Mouse (Mus musculus): ENCODE data around the gene Cadm2. TPM values are rescaled to one million over a fixed set of nuclear protein-coding genes. Genes with fewer than 3 reads are reported as not detected.

The Cadm2 gene
- total and polyA plus RNA-seq, 2 experiments: under 0.01 to 0.02 TPM

GRCm38 (mm10) chr16:67618817-67619216 lies 1.9 kb downstream of the Cadm2 start:
- Histone ChIP-seq H3K79me2 (ENCODE audit: control insufficient read depth, insufficient read depth, low read length) (no peaks in the 10 kb centered on the region), H3K4me3 (ENCODE audit: insufficient read depth, low read depth, low read length) (no peak overlapping the region), H3K36me3 (ENCODE audit: control insufficient read depth, insufficient read depth, low read length) (no peaks in the 10 kb centered on the region), H3K4me1 (ENCODE audit: control insufficient read depth, insufficient read depth, low read length) (no peaks in the 10 kb centered on the region; the same call in 1 of the 2 replicates), H3K27ac (replicated peaks; ENCODE audit: insufficient read depth, low read depth, low read length) (no peak overlapping the region), H3K27me3 (ENCODE audit: control insufficient read depth, insufficient read depth, low read length) (peaks cover 15% of the 10 kb centered on the region), H3K9ac (ENCODE audit: low read depth, low read length) (no peak overlapping the region)
- WGBS: 11% methylated on average over 13 of the region's 13 CpGs
- no peak for DNase-seq (ENCODE audit: extremely low read depth, low read depth, low spot score)
- TF ChIP-seq POLR2A (IDR thresholded peaks at IDR 0.05; ENCODE audit: extremely low read depth, insufficient read depth, low read length): no peak
- no peak for TF ChIP-seq CTCF (IDR thresholded peaks at IDR 0.05; ENCODE audit: low read depth, low read length)

GRCm38 (mm10) chr16:67617811-67618210 lies 2.9 kb downstream of the Cadm2 start:
- Histone ChIP-seq H3K27me3 (ENCODE audit: control insufficient read depth, insufficient read depth, low read length) (peaks cover 15% of the 10 kb centered on the region), H3K36me3 (ENCODE audit: control insufficient read depth, insufficient read depth, low read length) (no peaks in the 10 kb centered on the region), H3K4me1 (ENCODE audit: control insufficient read depth, insufficient read depth, low read length) (no peaks in the 10 kb centered on the region; the same call in 1 of the 2 replicates), H3K9ac (ENCODE audit: low read depth, low read length) (no peak overlapping the region), H3K27ac (replicated peaks; ENCODE audit: insufficient read depth, low read depth, low read length) (no peak overlapping the region), H3K79me2 (ENCODE audit: control insufficient read depth, insufficient read depth, low read length) (no peaks in the 10 kb centered on the region), H3K4me3 (ENCODE audit: insufficient read depth, low read depth, low read length) (no peak overlapping the region)
- no peak for DNase-seq (ENCODE audit: extremely low read depth, low read depth, low spot score)
- TF ChIP-seq POLR2A (IDR thresholded peaks at IDR 0.05; ENCODE audit: extremely low read depth, insufficient read depth, low read length) (no peak), CTCF (IDR thresholded peaks at IDR 0.05; ENCODE audit: low read depth, low read length) (no peak)
- 3% methylated on average over 25 of the region's 25 CpGs for WGBS

GRCm38 (mm10) chr16:67617256-67617655 lies 3.5 kb downstream of the Cadm2 start:
- no peaks in the 10 kb centered on the region for H3K79me2 ChIP-seq (ENCODE audit: control insufficient read depth, insufficient read depth, low read length)
- H3K4me3 ChIP-seq (ENCODE audit: insufficient read depth, low read depth, low read length): no peak overlapping the region
- peaks cover 15% of the 10 kb centered on the region for H3K27me3 ChIP-seq (ENCODE audit: control insufficient read depth, insufficient read depth, low read length)
- 0% methylated on average over 1 of the region's 1 CpGs for WGBS
- DNase-seq (ENCODE audit: extremely low read depth, low read depth, low spot score): no peak
- TF ChIP-seq POLR2A (IDR thresholded peaks at IDR 0.05; ENCODE audit: extremely low read depth, insufficient read depth, low read length) (no peak), CTCF (IDR thresholded peaks at IDR 0.05; ENCODE audit: low read depth, low read length) (no peak)
- no peak overlapping the region for H3K9ac ChIP-seq (ENCODE audit: low read depth, low read length)
- H3K36me3 ChIP-seq (ENCODE audit: control insufficient read depth, insufficient read depth, low read length): no peaks in the 10 kb centered on the region
- H3K27ac ChIP-seq (replicated peaks; ENCODE audit: insufficient read depth, low read depth, low read length): no peak overlapping the region
- H3K4me1 ChIP-seq (ENCODE audit: control insufficient read depth, insufficient read depth, low read length): no peaks in the 10 kb centered on the region; the same call in 1 of the 2 replicates

GRCm38 (mm10) chr16:67613876-67614275 lies 6.8 kb downstream of the Cadm2 start:
- Histone ChIP-seq H3K4me1 (ENCODE audit: control insufficient read depth, insufficient read depth, low read length) (no peaks in the 10 kb centered on the region), H3K27ac (replicated peaks; ENCODE audit: insufficient read depth, low read depth, low read length) (no peak overlapping the region), H3K4me3 (ENCODE audit: insufficient read depth, low read depth, low read length) (no peak overlapping the region), H3K9ac (ENCODE audit: low read depth, low read length) (no peak overlapping the region), H3K36me3 (ENCODE audit: control insufficient read depth, insufficient read depth, low read length) (no peaks in the 10 kb centered on the region), H3K27me3 (ENCODE audit: control insufficient read depth, insufficient read depth, low read length) (peaks cover 8% of the 10 kb centered on the region), H3K79me2 (ENCODE audit: control insufficient read depth, insufficient read depth, low read length) (no peaks in the 10 kb centered on the region)
- TF ChIP-seq CTCF (IDR thresholded peaks at IDR 0.05; ENCODE audit: low read depth, low read length) (no peak), POLR2A (IDR thresholded peaks at IDR 0.05; ENCODE audit: extremely low read depth, insufficient read depth, low read length) (no peak)
- no peak for DNase-seq (ENCODE audit: extremely low read depth, low read depth, low spot score)
- 36% methylated on average over 2 of the region's 2 CpGs for WGBS

GRCm38 (mm10) chr16:67610904-67611681 lies 9.6 kb downstream of the Cadm2 start:
- no peaks in the 10 kb centered on the region for H3K36me3 ChIP-seq (ENCODE audit: control insufficient read depth, insufficient read depth, low read length)
- no peak for DNase-seq (ENCODE audit: extremely low read depth, low read depth, low spot score)
- H3K27me3 ChIP-seq (ENCODE audit: control insufficient read depth, insufficient read depth, low read length): no peaks in the 10 kb centered on the region
- no peaks in the 10 kb centered on the region for H3K79me2 ChIP-seq (ENCODE audit: control insufficient read depth, insufficient read depth, low read length)
- H3K4me1 ChIP-seq (ENCODE audit: control insufficient read depth, insufficient read depth, low read length): no peaks in the 10 kb centered on the region
- H3K9ac ChIP-seq (ENCODE audit: low read depth, low read length): no peak overlapping the region
- no peak overlapping the region for H3K4me3 ChIP-seq (ENCODE audit: insufficient read depth, low read depth, low read length)
- no peak overlapping the region for H3K27ac ChIP-seq (replicated peaks; ENCODE audit: insufficient read depth, low read depth, low read length)
- WGBS: 51% methylated on average over 7 of the region's 7 CpGs
- TF ChIP-seq CTCF (IDR thresholded peaks at IDR 0.05; ENCODE audit: low read depth, low read length) (no peak), POLR2A (IDR thresholded peaks at IDR 0.05; ENCODE audit: extremely low read depth, insufficient read depth, low read length) (no peak)

- WGBS: 44% methylated on average over 4 of the region's 4 CpGs
- no peaks in the 10 kb centered on the region for H3K4me1 ChIP-seq (ENCODE audit: control insufficient read depth, insufficient read depth, low read length)
- TF ChIP-seq CTCF (IDR thresholded peaks at IDR 0.05; ENCODE audit: low read depth, low read length) (no peak), POLR2A (IDR thresholded peaks at IDR 0.05; ENCODE audit: extremely low read depth, insufficient read depth, low read length) (no peak)
Observed at GRCm38 (mm10) chr16:67609116-67609515, 11.6 kb downstream of the Cadm2 start.

More at GRCm38 (mm10) chr16:67609116-67609515, 11.6 kb downstream of the Cadm2 start:
- H3K9ac ChIP-seq (ENCODE audit: low read depth, low read length): no peak overlapping the region
- H3K27me3 ChIP-seq (ENCODE audit: control insufficient read depth, insufficient read depth, low read length): no peaks in the 10 kb centered on the region
- peak; percentile 47 for DNase-seq (ENCODE audit: extremely low read depth, low read depth, low spot score)
- no peaks in the 10 kb centered on the region for H3K36me3 ChIP-seq (ENCODE audit: control insufficient read depth, insufficient read depth, low read length)
- H3K79me2 ChIP-seq (ENCODE audit: control insufficient read depth, insufficient read depth, low read length): no peaks in the 10 kb centered on the region
- no peak overlapping the region for H3K4me3 ChIP-seq (ENCODE audit: insufficient read depth, low read depth, low read length)
- no peak overlapping the region for H3K27ac ChIP-seq (replicated peaks; ENCODE audit: insufficient read depth, low read depth, low read length)
